Mouse (Mus musculus): ENCODE results near the gene Batf2. TPM values are rescaled to one million over a fixed set of nuclear protein-coding genes. Genes with fewer than 3 reads are reported as not detected.
"Not testable (repeated sequence)": the region's sequence is repeated elsewhere in the genome, so short reads cannot be mapped to it uniquely, and the experiment has no call there.

The Batf2 gene
- total RNA-seq, 2 experiments from 2014 or later, result 1.6 to 3.1 TPM

GRCm38 (mm10) chr19:6130414-6131128 is 10.2 kb upstream of the Batf2 start:
- DNase-seq (ENCODE audit: low spot score in 2 of 2), result not testable (repeated sequence)

- DNase-seq (ENCODE audit: low spot score in 2 of 2), result no peak
Observed at GRCm38 (mm10) chr19:6132171-6132827, 8.5 kb upstream of the Batf2 start.

- not testable (repeated sequence) for DNase-seq (ENCODE audit: low spot score in 2 of 2)
Observed at GRCm38 (mm10) chr19:6133197-6133596, 7.6 kb upstream of the Batf2 start.

- no peak for DNase-seq (ENCODE audit: low spot score in 2 of 2)
Observed at GRCm38 (mm10) chr19:6136397-6136796, 4.4 kb upstream of the Batf2 start.

- DNase-seq (ENCODE audit: low spot score in 2 of 2), result no peak
Observed at GRCm38 (mm10) chr19:6139701-6140100, 1.1 kb upstream of the Batf2 start.

- DNase-seq (ENCODE audit: low spot score in 2 of 2), result no peak
Observed at GRCm38 (mm10) chr19:6140374-6140677, 457 bp upstream of the Batf2 start.

GRCm38 (mm10) chr19:6141394-6141749 is 589 bp downstream of the Batf2 start, which contains the start of gene Arl2:
Arl2 (minus strand) TSS chr19:6141548.
- peak; percentile 61 to 65 for DNase-seq (ENCODE audit: low spot score in 2 of 2)

GRCm38 (mm10) chr19:6144842-6145241 is 4.1 kb downstream of the Batf2 start:
- no peak for DNase-seq (ENCODE audit: low spot score in 2 of 2)

GRCm38 (mm10) chr19:6155174-6155573 is 14.4 kb downstream of the Batf2 start:
- no peak for DNase-seq (ENCODE audit: low spot score in 2 of 2)

GRCm38 (mm10) chr19:6156372-6156771 is 15.6 kb downstream of the Batf2 start:
- DNase-seq (ENCODE audit: low spot score in 2 of 2), result no peak

GRCm38 (mm10) chr19:6157220-6157619 is 16.4 kb downstream of the Batf2 start:
- no peak for DNase-seq (ENCODE audit: low spot score in 2 of 2)

GRCm38 (mm10) chr19:6163872-6164547 is 23.2 kb downstream of the Batf2 start:
- no peak for DNase-seq (ENCODE audit: low spot score in 2 of 2)

GRCm38 (mm10) chr19:6166750-6167149 is 26.0 kb downstream of the Batf2 start:
- DNase-seq (ENCODE audit: low spot score in 2 of 2), result no peak

- DNase-seq (ENCODE audit: low spot score in 2 of 2), result no peak
Observed at GRCm38 (mm10) chr19:6171215-6171614, 30.4 kb downstream of the Batf2 start.

- DNase-seq (ENCODE audit: low spot score in 2 of 2), result no peak
Observed at GRCm38 (mm10) chr19:6174771-6175170, 34.0 kb downstream of the Batf2 start.

GRCm38 (mm10) chr19:6178775-6179174 is 38.0 kb downstream of the Batf2 start:
- DNase-seq (ENCODE audit: low spot score in 2 of 2), result no peak

- no peak for DNase-seq (ENCODE audit: low spot score in 2 of 2)
Observed at GRCm38 (mm10) chr19:6181629-6182028, 40.8 kb downstream of the Batf2 start.

GRCm38 (mm10) chr19:6182534-6182933 is 41.8 kb downstream of the Batf2 start:
- DNase-seq (ENCODE audit: low spot score in 2 of 2), result no peak

GRCm38 (mm10) chr19:6184131-6184530 is 43.3 kb downstream of the Batf2 start, which contains the start of gene Majin:
Majin (plus strand) TSS chr19:6184388.
- DNase-seq (ENCODE audit: low spot score in 2 of 2), result no peak

- DNase-seq (ENCODE audit: low spot score in 2 of 2), result no peak
Observed at GRCm38 (mm10) chr19:6204265-6204664, 63.5 kb downstream of the Batf2 start.

GRCm38 (mm10) chr19:6206716-6207115 is 65.9 kb downstream of the Batf2 start:
- no peak for DNase-seq (ENCODE audit: low spot score in 2 of 2)

GRCm38 (mm10) chr19:6216046-6216705 is 75.4 kb downstream of the Batf2 start:
- DNase-seq (ENCODE audit: low spot score in 2 of 2), result no peak
